Mouse (Mus musculus): ENCODE results near the gene Il3. TPM values are rescaled to one million over a fixed set of nuclear protein-coding genes. Genes with fewer than 3 reads are reported as not detected.

The Il3 gene
- polyA plus RNA-seq, 1 experiment from 2014 or later = not detected

DNA sequence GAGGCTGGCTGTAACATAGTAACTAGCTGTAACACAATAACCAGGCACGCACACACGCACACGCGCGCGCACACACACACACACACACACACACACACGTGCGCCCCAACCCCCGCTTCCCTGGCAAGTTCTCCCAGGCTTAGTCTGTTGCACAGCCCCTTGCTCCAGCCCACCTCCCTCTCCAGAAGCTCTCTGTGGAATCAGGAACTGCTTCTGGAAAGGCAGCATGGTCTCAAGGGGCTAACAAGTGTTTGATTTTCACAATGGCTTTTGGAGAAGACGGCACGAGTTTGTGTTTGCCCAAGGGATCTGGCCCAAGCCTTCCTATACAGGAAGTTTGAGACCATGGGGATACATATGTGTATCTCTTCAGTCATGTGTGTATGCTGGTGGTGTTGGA, 16.5 kb downstream of the Il3 start:
- no peak for ATAC-seq (ENCODE audit: low FRiP score, low TSS enrichment)
- H3K4me2 ChIP-seq (replicated peaks; ENCODE audit: low read depth, low read length) = no peak overlapping the region
- 92% methylated on average over 11 of the region's 11 CpGs for WGBS
- no peaks in the 10 kb centered on the region for H3K4me1 ChIP-seq (ENCODE audit: insufficient read depth, low read length)
- no peak overlapping the region for H3K9ac ChIP-seq (replicated peaks; ENCODE audit: low read length)
- H3K27ac ChIP-seq (ENCODE audit: low read length) = no peak overlapping the region
- no peaks in the 10 kb centered on the region for H3K9me3 ChIP-seq (ENCODE audit: low read length)
- no peaks in the 10 kb centered on the region for H3K36me3 ChIP-seq (ENCODE audit: insufficient read depth, low read length)
- no peaks in the 10 kb centered on the region for H3K27me3 ChIP-seq (ENCODE audit: insufficient read depth, low read length)
- H3K4me3 ChIP-seq (ENCODE audit: low read length) = no peak overlapping the region

DNA sequence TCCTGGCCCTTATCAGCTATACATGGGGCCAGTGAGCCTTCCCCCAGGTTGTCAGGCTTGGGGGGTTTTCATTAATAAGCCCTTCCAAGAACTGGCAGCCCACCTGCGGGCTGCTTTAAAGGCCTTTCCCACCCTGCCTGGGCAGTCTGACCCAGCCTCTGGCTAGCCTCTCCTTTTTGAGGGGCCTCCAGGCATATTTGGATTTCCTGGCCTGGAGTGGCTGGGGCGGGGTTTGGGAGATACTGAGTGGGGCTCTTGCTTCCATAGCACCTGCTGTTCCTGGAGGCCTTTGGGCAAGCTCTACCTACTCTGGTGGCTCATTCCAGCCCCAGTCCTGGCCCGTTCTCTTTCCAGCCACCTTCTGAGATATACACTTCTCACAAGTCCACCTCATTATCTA, 17.3 kb downstream of the Il3 start:
- H3K36me3 ChIP-seq (ENCODE audit: insufficient read depth, low read length) = no peaks in the 10 kb centered on the region
- no peaks in the 10 kb centered on the region for H3K27me3 ChIP-seq (ENCODE audit: insufficient read depth, low read length)
- no peak for ATAC-seq (ENCODE audit: low FRiP score, low TSS enrichment)
- no peak overlapping the region for H3K27ac ChIP-seq (ENCODE audit: low read length)
- no peaks in the 10 kb centered on the region for H3K9me3 ChIP-seq (ENCODE audit: low read length)
- no peak overlapping the region for H3K9ac ChIP-seq (replicated peaks; ENCODE audit: low read length)
- 85% methylated on average over 3 of the region's 3 CpGs for WGBS
- no peak overlapping the region for H3K4me3 ChIP-seq (ENCODE audit: low read length)
- H3K4me2 ChIP-seq (replicated peaks; ENCODE audit: low read depth, low read length) = no peak overlapping the region
- no peaks in the 10 kb centered on the region for H3K4me1 ChIP-seq (ENCODE audit: insufficient read depth, low read length)

DNA sequence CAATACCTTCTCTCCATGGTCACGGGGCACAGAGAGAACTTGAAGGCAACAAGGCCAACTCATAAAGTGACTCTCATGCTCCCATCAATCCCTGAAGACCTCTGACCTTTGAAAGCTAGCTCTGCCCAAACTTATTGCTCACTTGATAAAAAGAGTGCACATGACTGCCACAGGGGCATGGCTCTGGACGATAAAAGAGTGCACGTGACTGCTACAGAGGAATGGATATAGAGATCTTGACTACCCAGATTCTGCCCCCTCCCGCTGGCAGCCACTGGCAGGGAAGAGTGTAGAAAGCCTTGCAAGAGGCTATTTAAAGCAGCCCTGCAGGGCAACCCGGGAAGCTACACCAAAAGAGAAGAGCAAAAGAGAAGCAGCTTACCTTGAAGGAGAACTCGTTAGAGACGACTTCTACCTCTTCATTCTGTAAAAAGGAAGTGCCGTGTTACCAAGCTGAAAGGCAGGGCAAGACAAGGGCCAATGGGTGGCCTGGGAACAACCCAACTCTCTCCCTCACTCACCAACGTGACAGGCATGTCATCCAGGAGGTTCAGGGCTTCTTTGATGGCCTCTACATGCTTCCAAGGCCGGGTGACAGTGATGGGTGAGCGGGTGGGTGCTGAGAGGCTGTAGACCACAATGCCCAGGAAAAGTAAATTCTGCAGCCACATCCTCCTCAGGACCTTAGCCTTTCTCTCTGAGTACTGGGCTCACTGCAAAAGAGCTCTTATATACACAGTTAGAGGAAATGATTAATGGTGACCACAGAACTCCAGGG, 17.9 kb downstream of the Il3 start, which contains the start of gene Csf2:
Csf2 (minus strand) TSS at position 728 of the 778 bp plus-strand sequence.
- no peaks in the 10 kb centered on the region for H3K36me3 ChIP-seq (ENCODE audit: insufficient read depth, low read length)
- WGBS = 65% methylated on average over 11 of the region's 11 CpGs
- H3K9me3 ChIP-seq (ENCODE audit: low read length) = no peaks in the 10 kb centered on the region
- no peak within 1 kb of the TSS for H3K9ac ChIP-seq (replicated peaks; ENCODE audit: low read length)
- no peak within 1 kb of the TSS for H3K4me3 ChIP-seq (ENCODE audit: low read length)
- no peak within 1 kb of the TSS for H3K27ac ChIP-seq (ENCODE audit: low read length)
- H3K4me2 ChIP-seq (replicated peaks; ENCODE audit: low read depth, low read length) = no peak within 1 kb of the TSS
- ATAC-seq (ENCODE audit: low FRiP score, low TSS enrichment) = no peak
- no peaks in the 10 kb centered on the region for H3K27me3 ChIP-seq (ENCODE audit: insufficient read depth, low read length)
- no peaks in the 10 kb centered on the region for H3K4me1 ChIP-seq (ENCODE audit: insufficient read depth, low read length)

DNA sequence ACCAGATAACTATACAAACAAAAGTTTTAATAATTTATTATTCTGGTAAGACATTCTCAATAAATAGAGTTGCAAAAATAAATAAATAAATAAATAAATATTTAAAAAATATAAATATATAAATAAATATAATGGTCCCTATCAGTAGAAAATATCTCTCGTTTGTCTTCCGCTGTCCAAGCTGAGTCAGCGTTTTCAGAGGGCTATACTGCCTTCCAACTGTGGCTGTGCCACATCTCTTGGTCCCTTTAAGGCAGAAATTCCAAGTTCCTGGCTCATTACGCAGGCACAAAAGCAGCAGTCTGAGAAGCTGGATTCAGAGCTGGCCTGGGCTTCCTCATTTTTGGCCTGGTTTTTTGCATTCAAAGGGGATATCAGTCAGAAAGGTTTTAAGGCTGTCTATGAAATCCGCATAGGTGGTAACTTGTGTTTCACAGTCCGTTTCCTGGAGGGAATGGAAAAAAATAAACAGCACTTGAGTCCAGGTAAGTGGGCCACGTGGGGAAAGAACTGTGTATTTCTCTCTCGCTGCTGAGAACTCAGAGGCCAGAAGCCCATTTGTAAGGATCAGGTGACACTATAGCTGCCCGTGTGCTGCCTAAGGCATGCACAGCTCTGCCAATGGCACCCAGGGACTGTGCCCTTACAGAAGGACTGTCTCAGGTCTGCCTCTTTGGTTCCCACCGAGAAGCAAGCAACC, 19.7 kb downstream of the Il3 start:
- Histone ChIP-seq H3K27ac (ENCODE audit: low read length) (no peak overlapping the region), H3K4me1 (ENCODE audit: insufficient read depth, low read length) (no peaks in the 10 kb centered on the region), H3K4me3 (ENCODE audit: low read length) (no peak overlapping the region), H3K27me3 (ENCODE audit: insufficient read depth, low read length) (no peaks in the 10 kb centered on the region), H3K36me3 (ENCODE audit: insufficient read depth, low read length) (no peaks in the 10 kb centered on the region), H3K9me3 (ENCODE audit: low read length) (no peaks in the 10 kb centered on the region), H3K9ac (replicated peaks; ENCODE audit: low read length) (no peak overlapping the region), H3K4me2 (replicated peaks; ENCODE audit: low read depth, low read length) (no peak overlapping the region)
- ATAC-seq (ENCODE audit: low FRiP score, low TSS enrichment) = no peak
- WGBS = 64% methylated on average over 10 of the region's 10 CpGs

DNA sequence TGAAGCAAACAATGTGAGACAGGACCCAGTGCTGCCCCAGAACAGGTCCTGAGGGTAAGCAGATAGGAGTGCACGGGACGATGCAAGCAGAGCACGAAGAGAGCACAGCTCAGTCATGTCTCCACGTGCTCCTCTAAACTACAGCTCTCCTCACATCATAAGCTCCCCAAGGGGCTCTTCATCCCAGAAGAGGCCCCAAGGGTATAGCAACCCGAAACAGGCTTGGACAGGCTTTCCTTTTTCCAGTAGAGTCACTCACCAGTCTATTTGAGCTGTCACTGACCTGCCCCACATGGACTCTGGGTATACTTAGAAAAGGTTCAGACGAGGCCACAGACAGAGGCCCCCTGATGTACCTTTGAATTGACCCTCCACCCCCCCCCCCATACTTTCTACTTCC, 22.6 kb downstream of the Il3 start:
- no peaks in the 10 kb centered on the region for H3K27me3 ChIP-seq (ENCODE audit: insufficient read depth, low read length)
- no peaks in the 10 kb centered on the region for H3K4me1 ChIP-seq (ENCODE audit: insufficient read depth, low read length)
- no peak overlapping the region for H3K4me2 ChIP-seq (replicated peaks; ENCODE audit: low read depth, low read length)
- no peak overlapping the region for H3K27ac ChIP-seq (ENCODE audit: low read length)
- H3K4me3 ChIP-seq (ENCODE audit: low read length) = no peak overlapping the region
- no peaks in the 10 kb centered on the region for H3K9me3 ChIP-seq (ENCODE audit: low read length)
- no peak for ATAC-seq (ENCODE audit: low FRiP score, low TSS enrichment)
- WGBS = 72% methylated on average over 6 of the region's 6 CpGs
- no peaks in the 10 kb centered on the region for H3K36me3 ChIP-seq (ENCODE audit: insufficient read depth, low read length)
- no peak overlapping the region for H3K9ac ChIP-seq (replicated peaks; ENCODE audit: low read length)

DNA sequence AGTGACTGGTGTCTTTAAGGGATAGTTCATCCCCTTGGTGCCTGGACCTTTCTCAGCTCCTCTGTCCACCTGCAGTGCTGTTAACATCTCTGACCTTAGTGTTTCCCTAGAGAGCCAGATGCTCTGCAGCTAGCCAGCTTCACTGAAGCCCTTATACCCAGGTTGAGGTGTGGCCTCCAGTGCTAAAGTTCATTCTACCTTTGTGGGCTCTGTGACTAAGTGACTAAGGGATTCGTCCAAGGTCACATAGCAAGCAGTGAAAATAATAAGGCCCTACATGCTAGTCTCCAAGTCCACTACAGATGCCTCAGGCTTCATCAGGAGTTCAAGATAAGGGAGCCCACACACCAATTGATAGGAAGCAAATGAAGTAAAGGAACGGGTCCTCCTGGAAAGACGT, 24.6 kb downstream of the Il3 start:
- no peak overlapping the region for H3K4me2 ChIP-seq (replicated peaks; ENCODE audit: low read depth, low read length)
- H3K4me1 ChIP-seq (ENCODE audit: insufficient read depth, low read length) = no peaks in the 10 kb centered on the region
- no peaks in the 10 kb centered on the region for H3K27me3 ChIP-seq (ENCODE audit: insufficient read depth, low read length)
- WGBS = 89% methylated on average over 3 of the region's 3 CpGs
- no peaks in the 10 kb centered on the region for H3K36me3 ChIP-seq (ENCODE audit: insufficient read depth, low read length)
- no peak overlapping the region for H3K4me3 ChIP-seq (ENCODE audit: low read length)
- no peak overlapping the region for H3K9ac ChIP-seq (replicated peaks; ENCODE audit: low read length)
- no peak overlapping the region for H3K27ac ChIP-seq (ENCODE audit: low read length)
- H3K9me3 ChIP-seq (ENCODE audit: low read length) = no peaks in the 10 kb centered on the region
- no peak for ATAC-seq (ENCODE audit: low FRiP score, low TSS enrichment)

DNA sequence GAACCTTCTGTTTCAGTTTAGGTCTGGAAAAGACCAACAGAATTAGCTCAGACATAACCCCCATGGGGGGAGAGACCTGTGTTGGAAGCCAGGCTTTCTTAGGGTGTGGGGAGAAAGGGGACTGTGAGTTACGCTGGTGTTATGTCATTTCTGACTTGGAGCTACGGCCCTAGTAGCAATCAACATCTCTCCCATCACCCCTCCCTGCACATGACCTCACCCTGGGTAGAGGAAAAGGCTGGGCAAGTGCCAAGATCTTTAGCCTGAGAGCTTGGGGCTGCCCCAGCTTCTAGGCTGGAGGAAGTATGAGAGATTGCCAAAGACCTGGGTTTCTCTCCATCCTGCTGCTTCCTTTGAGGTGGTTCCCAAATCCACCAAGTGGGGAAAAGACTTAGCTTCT, 30.1 kb downstream of the Il3 start:
- no peak for ATAC-seq (ENCODE audit: low FRiP score, low TSS enrichment)

DNA sequence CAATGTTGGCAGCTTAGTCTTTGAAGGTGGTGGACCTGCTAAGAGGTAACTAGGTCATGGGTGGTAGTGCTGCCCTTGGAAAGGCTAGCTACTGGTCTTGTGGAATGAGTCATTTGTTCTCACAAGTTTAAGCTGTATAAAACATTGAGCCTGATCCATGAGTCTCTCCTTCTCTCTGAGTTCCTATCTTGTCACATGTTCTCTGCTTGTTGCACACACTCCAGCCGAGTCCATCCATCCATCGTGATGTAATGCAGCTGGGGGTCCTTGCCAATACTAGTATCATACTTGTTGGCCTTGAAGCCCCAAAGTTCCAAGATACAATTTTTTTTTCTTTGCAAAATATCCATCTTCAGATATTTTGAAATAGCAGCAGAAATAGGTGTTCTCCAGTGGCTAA, 39.6 kb downstream of the Il3 start:
- Histone ChIP-seq H3K4me1 (ENCODE audit: insufficient read depth, low read length) (no peaks in the 10 kb centered on the region), H3K4me3 (ENCODE audit: low read length) (no peak overlapping the region), H3K9me3 (ENCODE audit: low read length) (no peaks in the 10 kb centered on the region), H3K36me3 (ENCODE audit: insufficient read depth, low read length) (no peaks in the 10 kb centered on the region), H3K27ac (ENCODE audit: low read length) (no peak overlapping the region), H3K27me3 (ENCODE audit: insufficient read depth, low read length) (no peaks in the 10 kb centered on the region), H3K4me2 (replicated peaks; ENCODE audit: low read depth, low read length) (no peak overlapping the region), H3K9ac (replicated peaks; ENCODE audit: low read length) (no peak overlapping the region)
- no peak for ATAC-seq (ENCODE audit: low FRiP score, low TSS enrichment)
- 89% methylated on average over 2 of the region's 2 CpGs for WGBS

More for the DNA sequence above, 30.1 kb downstream of the Il3 start:
- Histone ChIP-seq H3K4me2 (replicated peaks; ENCODE audit: low read depth, low read length) (no peak overlapping the region), H3K4me1 (ENCODE audit: insufficient read depth, low read length) (no peaks in the 10 kb centered on the region), H3K9me3 (ENCODE audit: low read length) (no peaks in the 10 kb centered on the region), H3K27me3 (ENCODE audit: insufficient read depth, low read length) (no peaks in the 10 kb centered on the region), H3K4me3 (ENCODE audit: low read length) (no peak overlapping the region), H3K27ac (ENCODE audit: low read length) (no peak overlapping the region), H3K36me3 (ENCODE audit: insufficient read depth, low read length) (no peaks in the 10 kb centered on the region), H3K9ac (replicated peaks; ENCODE audit: low read length) (no peak overlapping the region)
- 49% methylated on average over 2 of the region's 2 CpGs for WGBS

DNA sequence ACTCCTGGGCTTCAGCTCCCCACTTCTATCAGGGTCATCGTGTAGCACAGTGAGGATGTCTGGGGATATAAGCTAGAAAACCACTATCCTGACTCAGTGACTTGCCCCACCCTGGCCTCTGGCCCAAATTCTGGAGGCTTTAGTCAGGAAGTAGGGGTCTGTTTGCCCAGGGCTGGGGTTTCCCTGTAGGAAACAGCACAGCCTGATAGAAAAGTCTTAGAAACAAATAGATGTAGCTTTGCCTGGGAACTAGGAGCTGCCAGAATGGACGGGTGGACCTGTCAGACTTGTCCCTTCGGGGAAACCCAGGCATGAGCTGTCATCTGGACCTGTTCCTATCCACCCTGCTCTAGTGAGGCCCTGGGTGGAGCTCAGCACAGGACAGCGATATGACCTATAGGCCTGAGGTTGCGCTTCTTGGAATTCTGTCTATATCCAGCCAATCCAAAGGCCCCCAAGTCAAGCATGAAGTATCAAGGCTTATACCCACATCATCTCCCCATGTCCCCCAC, 42.5 kb downstream of the Il3 start:
- H3K36me3 ChIP-seq (ENCODE audit: insufficient read depth, low read length) = no peaks in the 10 kb centered on the region
- no peak overlapping the region for H3K4me2 ChIP-seq (replicated peaks; ENCODE audit: low read depth, low read length)
- no peak overlapping the region for H3K27ac ChIP-seq (ENCODE audit: low read length)
- no peaks in the 10 kb centered on the region for H3K4me1 ChIP-seq (ENCODE audit: insufficient read depth, low read length)
- ATAC-seq (ENCODE audit: low FRiP score, low TSS enrichment) = no peak
- no peaks in the 10 kb centered on the region for H3K9me3 ChIP-seq (ENCODE audit: low read length)
- 87% methylated on average over 5 of the region's 5 CpGs for WGBS
- H3K4me3 ChIP-seq (ENCODE audit: low read length) = no peak overlapping the region
- H3K9ac ChIP-seq (replicated peaks; ENCODE audit: low read length) = no peak overlapping the region
- H3K27me3 ChIP-seq (ENCODE audit: insufficient read depth, low read length) = no peaks in the 10 kb centered on the region
